Mouse (Mus musculus): ENCODE measurements around the gene Shisa5. TPM values are rescaled to one million over a fixed set of nuclear protein-coding genes. Genes with fewer than 3 reads are reported as not detected.

Gene Shisa5
- total and polyA plus RNA-seq, 3 experiments, result 41.0 to 71.7 TPM; not detected in 1

DNA sequence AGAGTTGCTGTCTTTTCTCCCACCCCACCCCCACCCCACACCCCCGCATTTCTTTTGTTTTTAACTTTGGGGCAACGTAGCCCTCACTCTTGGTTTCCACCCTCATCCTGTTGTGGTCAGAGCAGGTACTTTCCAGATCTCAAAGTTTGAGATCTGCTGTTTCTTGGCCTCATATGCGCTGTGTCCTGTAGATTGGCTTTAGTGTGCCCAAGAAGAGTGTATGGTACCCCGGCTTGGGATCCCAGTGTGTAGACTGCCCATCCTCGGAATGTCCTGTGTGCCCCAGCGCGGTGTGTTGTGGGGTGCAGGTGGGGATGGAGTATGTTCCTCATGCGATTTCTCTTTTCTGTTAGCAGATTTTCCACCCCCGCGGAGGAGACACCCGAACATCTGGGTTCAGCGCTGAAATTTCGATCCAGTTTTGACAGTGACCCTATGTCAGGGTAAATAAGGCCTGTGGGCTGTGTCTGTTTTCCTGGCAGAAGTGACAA lies 12.7 kb downstream of the Shisa5 start:
- H3K36me3 ChIP-seq (ENCODE audit: control insufficient read depth in 1 of 2, insufficient read depth in 2 of 2, low read length in 2 of 2), result peaks cover 0 to 9% of the 10 kb centered on the region in 2 experiments; a peak in 2 of 4 replicates
- no peaks in the 10 kb centered on the region for H3K9me3 ChIP-seq (replicated peaks; ENCODE audit: insufficient read depth, low read length)
- H3K27me3 ChIP-seq (ENCODE audit: control insufficient read depth in 1 of 2, insufficient read depth in 2 of 2, low read length in 2 of 2), result no peaks in the 10 kb centered on the region
- DNase-seq (ENCODE audit: low read depth, low spot score), result no peak
- H3K9ac ChIP-seq (ENCODE audit: control insufficient read depth, low read depth, low read length, poor library complexity, severe bottlenecking), result no peak overlapping the region
- TF ChIP-seq GABPA (IDR thresholded peaks at IDR 0.05; ENCODE audit: low read depth, low read length), result no peak
- no peak for TF ChIP-seq UBTF (IDR thresholded peaks at IDR 0.05; ENCODE audit: borderline replicate concordance, insufficient read depth, low read depth, low read length)
- no peak for TF ChIP-seq MYC (IDR thresholded peaks at IDR 0.05; ENCODE audit: low read depth, low read length)
- TF ChIP-seq CHD2 (IDR thresholded peaks at IDR 0.05; ENCODE audit: low read length), result no peak
- no peak for TF ChIP-seq MXI1 (IDR thresholded peaks at IDR 0.05; ENCODE audit: low read depth, low read length)
- TF ChIP-seq USF1 (IDR thresholded peaks at IDR 0.05; ENCODE audit: low read depth, low read length), result no peak
- no peak for TF ChIP-seq MYB (IDR thresholded peaks at IDR 0.05; ENCODE audit: low read depth, low read length)
- peaks cover 2% of the 10 kb centered on the region; the same call in 1 of the 2 replicates for H3K79me2 ChIP-seq (ENCODE audit: control insufficient read depth, insufficient read depth, low read length, poor library complexity)
- peaks cover 3 to 11% of the 10 kb centered on the region in 2 experiments; a peak in 3 of 4 replicates for H3K4me1 ChIP-seq (ENCODE audit: control insufficient read depth in 1 of 2, insufficient read depth in 2 of 2, low read length in 2 of 2)
- no peak overlapping the region for H3K27ac ChIP-seq (ENCODE audit: control insufficient read depth, low read depth, low read length)
- H3K4me3 ChIP-seq (ENCODE audit: control insufficient read depth in 1 of 2, insufficient read depth in 1 of 2, low read depth in 2 of 2, low read length in 2 of 2), result no peak overlapping the region

- no peaks in the 10 kb centered on the region for H3K9me3 ChIP-seq (replicated peaks; ENCODE audit: insufficient read depth, low read length)
- TF ChIP-seq UBTF (IDR thresholded peaks at IDR 0.05; ENCODE audit: borderline replicate concordance, insufficient read depth, low read depth, low read length) (no peak), ZC3H11A (IDR thresholded peaks at IDR 0.05; ENCODE audit: low read depth, low read length) (no peak), USF1 (IDR thresholded peaks at IDR 0.05; ENCODE audit: low read depth, low read length) (no peak), ETS1 (IDR thresholded peaks at IDR 0.05; ENCODE audit: low read depth, low read length) (no peak), EP300 (IDR thresholded peaks at IDR 0.05; ENCODE audit: low read depth in 1 of 2, low read length in 2 of 2) (no peak), ZKSCAN1 (IDR thresholded peaks at IDR 0.05; ENCODE audit: low read depth, low read length) (no peak), TBP (IDR thresholded peaks at IDR 0.05; ENCODE audit: low read depth, low read length) (no peak), ELF1 (IDR thresholded peaks at IDR 0.05; ENCODE audit: low read depth, low read length) (no peak), MYC (IDR thresholded peaks at IDR 0.05; ENCODE audit: low read depth, low read length) (no peak), SIN3A (IDR thresholded peaks at IDR 0.05; ENCODE audit: low read length) (no peak), GABPA (IDR thresholded peaks at IDR 0.05; ENCODE audit: low read depth, low read length) (no peak)
- H3K4me1 ChIP-seq (ENCODE audit: control insufficient read depth in 1 of 2, insufficient read depth in 2 of 2, low read length in 2 of 2), result peaks cover 3 to 12% of the 10 kb centered on the region in 2 experiments; a peak in 3 of 4 replicates
- no peak for DNase-seq (ENCODE audit: low read depth, low spot score)
- H3K36me3 ChIP-seq (ENCODE audit: control insufficient read depth in 1 of 2, insufficient read depth in 2 of 2, low read length in 2 of 2), result peaks cover 0 to 11% of the 10 kb centered on the region in 2 experiments; a peak in 2 of 4 replicates
- no peaks in the 10 kb centered on the region for H3K27me3 ChIP-seq (ENCODE audit: control insufficient read depth in 1 of 2, insufficient read depth in 2 of 2, low read length in 2 of 2)
- peaks cover 2% of the 10 kb centered on the region; the same call in 1 of the 2 replicates for H3K79me2 ChIP-seq (ENCODE audit: control insufficient read depth, insufficient read depth, low read length, poor library complexity)
- H3K9ac ChIP-seq (ENCODE audit: control insufficient read depth, low read depth, low read length, poor library complexity, severe bottlenecking), result no peak overlapping the region
- H3K27ac ChIP-seq (ENCODE audit: control insufficient read depth, low read depth, low read length), result no peak overlapping the region
- H3K4me3 ChIP-seq (ENCODE audit: control insufficient read depth in 1 of 2, insufficient read depth in 1 of 2, low read depth in 2 of 2, low read length in 2 of 2), result no peak overlapping the region
Measured at GRCm38 (mm10) chr9:109051651-109052489, 13.5 kb downstream of the Shisa5 start.

Data from MEL (cell line).